Mouse (Mus musculus) liver, adult 2 months (tissue): ENCODE data around the gene Kirrel3.

Source experiments
- CTCF ChIP-seq: fragments of 200-500 bp; IDR thresholded peaks from 2 replicates; pipeline ENCODE4 v1.5.1; 2011; ENCODE audit warnings: low read depth, low read length, control low read depth
- POLR2A ChIP-seq: fragments of 200-500 bp; IDR thresholded peaks from 2 replicates; pipeline ENCODE4 v1.6.1; 2011; ENCODE audit warnings: low read length, control low read depth; ENCODE audit not compliant: insufficient read depth; ENCODE audit errors: extremely low read depth

DNA sequence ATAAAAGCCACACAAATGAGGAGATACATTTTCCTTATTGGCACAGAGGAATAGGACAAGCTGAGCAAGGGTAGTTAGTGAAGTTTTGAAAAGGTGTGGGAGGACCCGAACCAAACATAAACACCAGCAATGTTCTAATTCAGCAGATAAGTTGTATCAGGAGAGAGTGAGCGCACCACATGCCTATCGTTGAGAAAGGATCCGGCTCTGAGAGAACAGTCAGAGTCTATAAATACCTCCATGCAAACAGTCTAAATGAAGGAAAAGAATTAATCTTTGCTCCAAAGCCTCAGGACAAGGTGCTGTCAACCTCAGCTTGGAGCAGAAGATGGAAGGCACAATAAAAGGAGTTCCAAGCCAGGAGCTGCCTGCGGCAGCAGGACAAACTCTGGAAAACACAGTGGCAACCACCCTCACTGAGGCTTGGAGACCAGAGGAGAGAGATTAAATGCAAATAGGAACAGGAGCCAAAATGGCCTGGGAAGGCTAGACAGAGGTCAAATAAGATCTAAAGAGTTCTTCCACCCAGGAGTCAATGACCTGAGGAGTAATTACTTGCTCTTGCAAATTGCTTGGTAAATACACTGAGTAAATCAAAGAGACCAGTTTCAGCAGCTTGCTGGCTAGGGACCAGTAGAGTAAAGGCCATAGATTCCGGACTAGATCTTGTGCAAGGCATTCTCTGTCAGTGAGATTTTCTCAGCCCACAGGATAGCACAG, 235.9 kb downstream of the Kirrel3 start:
- TF ChIP-seq CTCF = no peak
- TF ChIP-seq POLR2A = no peak
